Mouse (Mus musculus) midbrain, postnatal 0 days (tissue): ENCODE results near the gene Nsg1. TPM values are rescaled to one million over a fixed set of nuclear protein-coding genes. Genes with fewer than 3 reads are reported as not detected.

Experiments
- ATAC-seq: fragments of 200-750 bp; cut with Nextera tagmentation; 2 replicates; pipeline ENCODE4 v1.8.0; 2017; ENCODE audit warnings: moderate number of reproducible peaks, mild to moderate bottlenecking, moderate TSS enrichment, moderate library complexity; ENCODE audit not compliant: low FRiP score
- DNase-seq: peaks from one replicate; pipeline ENCODE4 v3.0.0-alpha.2; 2015; ENCODE audit warnings: low spot score
- H3K27ac ChIP-seq: fragments of 300-500 bp; sonication (generic); 2 replicates; pipeline ENCODE4 v1.5.1; 2014; ENCODE audit warnings: low read depth, mild to moderate bottlenecking, low read length, mixed read lengths
- H3K27me3 ChIP-seq: fragments of 300-500 bp; sonication (generic); 2 replicates; pipeline ENCODE4 v1.6.1; 2014; ENCODE audit warnings: low read length, control low read depth, mixed read lengths; ENCODE audit not compliant: insufficient read depth
- H3K36me3 ChIP-seq: fragments of 300-500 bp; sonication (generic); 2 replicates; pipeline ENCODE4 v1.6.1; 2014; ENCODE audit warnings: low read length, control low read depth, mixed read lengths; ENCODE audit not compliant: insufficient read depth
- H3K4me1 ChIP-seq: fragments of 300-500 bp; sonication (generic); 2 replicates; pipeline ENCODE4 v1.6.1; 2014; ENCODE audit warnings: mild to moderate bottlenecking, control low read depth, antibody characterized with exemption, low read length, mixed read lengths; ENCODE audit not compliant: insufficient read depth
- H3K4me2 ChIP-seq: fragments of 300-500 bp; sonication (generic); 2 replicates; pipeline ENCODE4 v1.6.1; 2014; ENCODE audit warnings: low read depth, mild to moderate bottlenecking, low read length, mixed read lengths; ENCODE audit not compliant: poor library complexity, severe bottlenecking
- H3K4me3 ChIP-seq: fragments of 300-500 bp; sonication (generic); 2 replicates; pipeline ENCODE4 v1.5.1; 2014; ENCODE audit warnings: low read depth, mild to moderate bottlenecking, low read length, moderate library complexity
- H3K9ac ChIP-seq: fragments of 300-500 bp; sonication (generic); replicated peaks from 2 replicates; pipeline ENCODE4 v1.6.1; 2014; ENCODE audit warnings: mild to moderate bottlenecking, low read length, moderate library complexity, mixed read lengths; ENCODE audit not compliant: poor library complexity, severe bottlenecking
- H3K9me3 ChIP-seq: fragments of 300-500 bp; sonication (generic); 2 replicates; pipeline ENCODE4 v1.6.1; 2016; ENCODE audit warnings: low read length, control low read depth
- CTCF ChIP-seq: IDR thresholded peaks from 2 replicates; pipeline ENCODE4 v1.5.1; 2016; ENCODE audit warnings: antibody characterized with exemption, mild to moderate bottlenecking
- WGBS: fragments of 180-500 bp; shearing (Covaris S2); extraction: QIAGEN DNeasy Blood & Tissue Kit; methylation state at CpG from one replicate; pipeline ENCODE4 v1.1.7; 2014; 5-methylcytosine and 5-hydroxymethylcytosine counted together
- polyA plus RNA-seq: library from polyadenylated mRNA; unstranded; fragments of >200 nt; fragmentation: Nextera tagmentation; extraction: Ambion mirVana; gene quantifications from 2 replicates; pipeline ENCODE4 v1.2.1, GENCODE M21; 2015
- total RNA-seq: library from RNA; depleted of rRNA; stranded (reverse); fragments of >200 nt; gene quantifications from 2 replicates; pipeline ENCODE4 v1.2.3, GENCODE M21; 2014

Nsg1 gene
- total and polyA plus RNA-seq, 2 experiments from 2014 or later = 1,351 to 1,877 TPM

GRCm38 (mm10) chr5:38129339-38129738 lies 30.4 kb downstream of the Nsg1 start:
- ATAC-seq (no peak), DNase-seq (no peak)
- H3K4me3 ChIP-seq = no peak overlapping the region
- no peak overlapping the region for H3K4me2 ChIP-seq
- no peak overlapping the region for H3K9ac ChIP-seq
- no peaks in the 10 kb centered on the region for H3K9me3 ChIP-seq
- 94% methylated on average over 2 of the region's 2 CpGs for WGBS
- no peak for TF ChIP-seq CTCF
- peaks cover 4% of the 10 kb centered on the region; the same call in 1 of the 2 replicates for H3K36me3 ChIP-seq
- no peaks in the 10 kb centered on the region for H3K27me3 ChIP-seq
- H3K4me1 ChIP-seq = no peaks in the 10 kb centered on the region
- no peak overlapping the region for H3K27ac ChIP-seq

- no peak for ATAC-seq
- Histone ChIP-seq H3K4me3 (no peak overlapping the region), H3K27ac (no peak overlapping the region), H3K9ac (no peak overlapping the region), H3K9me3 (no peaks in the 10 kb centered on the region), H3K27me3 (no peaks in the 10 kb centered on the region), H3K36me3 (peaks cover 8% of the 10 kb centered on the region), H3K4me1 (no peaks in the 10 kb centered on the region), H3K4me2 (no peak overlapping the region)
- WGBS = 85% methylated on average over 13 of the region's 13 CpGs
- DNase-seq = no peak
- no peak for TF ChIP-seq CTCF
Observed at GRCm38 (mm10) chr5:38126519-38127306, 33.0 kb downstream of the Nsg1 start.

- no peak for ATAC-seq
Observed at GRCm38 (mm10) chr5:38121699-38122098, 38.0 kb downstream of the Nsg1 start.

GRCm38 (mm10) chr5:38119268-38119667 lies 40.4 kb downstream of the Nsg1 start:
- Histone ChIP-seq H3K4me3 (no peak overlapping the region), H3K27ac (no peak overlapping the region), H3K9ac (no peak overlapping the region), H3K9me3 (no peaks in the 10 kb centered on the region), H3K27me3 (no peaks in the 10 kb centered on the region), H3K36me3 (peaks cover 27% of the 10 kb centered on the region), H3K4me2 (no peak overlapping the region), H3K4me1 (no peaks in the 10 kb centered on the region)
- no peak for TF ChIP-seq CTCF
- ATAC-seq (no peak), DNase-seq (no peak)
- 95% methylated on average over 5 of the region's 5 CpGs for WGBS

More at GRCm38 (mm10) chr5:38121699-38122098, 38.0 kb downstream of the Nsg1 start:
- no peaks in the 10 kb centered on the region for H3K27me3 ChIP-seq
- no peak overlapping the region for H3K4me2 ChIP-seq
- 84% methylated on average over 7 of the region's 7 CpGs for WGBS
- H3K36me3 ChIP-seq = peaks cover 17% of the 10 kb centered on the region
- H3K4me1 ChIP-seq = no peaks in the 10 kb centered on the region
- H3K9ac ChIP-seq = no peak overlapping the region
- no peak overlapping the region for H3K4me3 ChIP-seq
- no peak overlapping the region for H3K27ac ChIP-seq
- no peak for DNase-seq
- TF ChIP-seq CTCF = no peak
- H3K9me3 ChIP-seq = no peaks in the 10 kb centered on the region

GRCm38 (mm10) chr5:38117056-38117455 lies 42.7 kb downstream of the Nsg1 start:
- Histone ChIP-seq H3K9ac (no peak overlapping the region), H3K4me3 (no peak overlapping the region), H3K27ac (no peak overlapping the region), H3K27me3 (no peaks in the 10 kb centered on the region), H3K4me2 (no peak overlapping the region), H3K36me3 (peaks cover 23% of the 10 kb centered on the region), H3K9me3 (no peaks in the 10 kb centered on the region), H3K4me1 (no peaks in the 10 kb centered on the region)
- no peak for TF ChIP-seq CTCF
- ATAC-seq (no peak), DNase-seq (no peak)
- WGBS = 73% methylated on average over 1 of the region's 1 CpGs

- 93% methylated on average over 2 of the region's 2 CpGs for WGBS
- no peak for ATAC-seq
- H3K4me2 ChIP-seq = no peak overlapping the region
- no peak for TF ChIP-seq CTCF
- H3K27ac ChIP-seq = no peak overlapping the region
- H3K9me3 ChIP-seq = no peaks in the 10 kb centered on the region
- no peak overlapping the region for H3K9ac ChIP-seq
- no peak overlapping the region for H3K4me3 ChIP-seq
- DNase-seq = no peak
- no peaks in the 10 kb centered on the region for H3K27me3 ChIP-seq
- H3K36me3 ChIP-seq = peaks cover 23% of the 10 kb centered on the region
- no peaks in the 10 kb centered on the region for H3K4me1 ChIP-seq
Observed at GRCm38 (mm10) chr5:38114526-38114925, 45.2 kb downstream of the Nsg1 start.
